Mouse (Mus musculus): Measurements from ENCODE around the gene C1ql4. TPM values are rescaled to one million over a fixed set of nuclear protein-coding genes. Genes with fewer than 3 reads are reported as not detected.
"Not testable (repeated sequence)": the region's sequence is repeated elsewhere in the genome, so short reads cannot be mapped to it uniquely, and the experiment has no call there.

The C1ql4 gene
- polyA plus RNA-seq, 1 experiment from 2014 or later: 0.12 TPM

DNA sequence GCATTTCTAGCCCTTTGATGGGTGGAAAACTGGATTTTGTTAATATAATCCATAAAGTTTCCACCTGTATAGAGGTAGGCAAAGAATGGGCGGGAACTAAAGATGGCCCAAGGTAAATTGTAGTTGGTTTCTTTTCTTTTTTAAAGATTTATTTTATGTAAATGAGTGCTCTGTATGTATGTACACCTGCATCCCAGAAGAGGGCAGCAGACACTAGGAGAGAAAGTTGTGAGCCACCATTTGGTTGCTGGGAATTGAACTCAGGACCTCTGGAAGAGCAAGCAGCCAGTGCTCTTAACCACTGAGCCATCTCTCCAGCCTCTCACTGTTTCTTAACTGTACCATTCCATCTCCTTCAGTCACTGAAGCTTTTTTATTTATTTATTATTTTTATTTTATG lies 15.6 kb downstream of the C1ql4 start:
- H3K36me3 ChIP-seq (ENCODE audit: control insufficient read depth, insufficient read depth): no peaks in the 10 kb centered on the region
- WGBS: 69% methylated on average over 1 of the region's 1 CpGs
- H3K27ac ChIP-seq (ENCODE audit: low read length): no peak overlapping the region
- H3K4me2 ChIP-seq (ENCODE audit: low read depth, low read length): no peak overlapping the region
- no peaks in the 10 kb centered on the region; the same call in 1 of the 2 replicates for H3K27me3 ChIP-seq (ENCODE audit: control insufficient read depth, insufficient read depth, low read length)
- no peak for ATAC-seq (replicated peaks; ENCODE audit: extremely low read depth, insufficient read depth, low FRiP score)
- no peak overlapping the region for H3K9ac ChIP-seq (ENCODE audit: low read length)
- no peak overlapping the region for H3K4me3 ChIP-seq (ENCODE audit: low read length)
- H3K4me1 ChIP-seq (ENCODE audit: control insufficient read depth, insufficient read depth, low read length): peaks cover 17% of the 10 kb centered on the region
- no peaks in the 10 kb centered on the region; the same call in 1 of the 2 replicates for H3K9me3 ChIP-seq (replicated peaks; ENCODE audit: control insufficient read depth, low read length)

DNA sequence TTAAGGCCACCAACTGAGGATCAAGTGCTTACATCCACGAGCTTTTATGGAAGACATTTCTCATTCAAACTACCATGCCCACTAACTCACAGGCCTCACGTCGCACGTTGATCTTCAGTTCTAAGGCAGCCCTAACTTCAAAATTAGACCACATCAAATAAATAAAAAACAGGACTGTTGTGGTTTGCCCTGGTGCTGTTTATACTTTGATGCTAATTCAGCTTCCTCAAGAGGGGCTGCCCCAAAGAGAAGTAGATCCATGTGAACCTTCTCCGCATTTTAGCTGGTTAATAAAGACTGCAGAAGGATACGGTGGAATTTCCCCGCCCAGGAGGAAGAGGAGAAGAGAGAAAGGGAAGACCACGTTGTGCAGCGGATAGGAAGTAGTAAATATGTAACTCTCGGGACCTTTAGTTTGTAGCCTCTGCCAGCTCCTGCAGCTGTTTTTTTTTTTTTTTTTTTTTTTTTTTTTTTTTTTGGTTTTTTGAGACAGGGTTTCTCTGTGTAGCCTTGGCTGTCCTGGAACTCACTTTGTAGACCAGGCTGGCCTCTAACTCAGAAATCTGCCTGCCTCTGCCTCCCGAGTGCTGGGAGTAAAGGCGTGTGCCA lies 22.0 kb downstream of the C1ql4 start:
- no peaks in the 10 kb centered on the region for H3K9me3 ChIP-seq (replicated peaks; ENCODE audit: control insufficient read depth, low read length)
- 70% methylated on average over 12 of the region's 12 CpGs for WGBS
- ATAC-seq (replicated peaks; ENCODE audit: extremely low read depth, insufficient read depth, low FRiP score): no peak
- H3K9ac ChIP-seq (ENCODE audit: low read length): no peak overlapping the region
- H3K36me3 ChIP-seq (ENCODE audit: control insufficient read depth, insufficient read depth): no peaks in the 10 kb centered on the region
- H3K4me1 ChIP-seq (ENCODE audit: control insufficient read depth, insufficient read depth, low read length): no peaks in the 10 kb centered on the region
- no peak overlapping the region for H3K4me3 ChIP-seq (ENCODE audit: low read length)
- H3K27ac ChIP-seq (ENCODE audit: low read length): no peak overlapping the region
- no peak overlapping the region for H3K4me2 ChIP-seq (ENCODE audit: low read depth, low read length)
- peaks cover 12% of the 10 kb centered on the region for H3K27me3 ChIP-seq (ENCODE audit: control insufficient read depth, insufficient read depth, low read length)

DNA sequence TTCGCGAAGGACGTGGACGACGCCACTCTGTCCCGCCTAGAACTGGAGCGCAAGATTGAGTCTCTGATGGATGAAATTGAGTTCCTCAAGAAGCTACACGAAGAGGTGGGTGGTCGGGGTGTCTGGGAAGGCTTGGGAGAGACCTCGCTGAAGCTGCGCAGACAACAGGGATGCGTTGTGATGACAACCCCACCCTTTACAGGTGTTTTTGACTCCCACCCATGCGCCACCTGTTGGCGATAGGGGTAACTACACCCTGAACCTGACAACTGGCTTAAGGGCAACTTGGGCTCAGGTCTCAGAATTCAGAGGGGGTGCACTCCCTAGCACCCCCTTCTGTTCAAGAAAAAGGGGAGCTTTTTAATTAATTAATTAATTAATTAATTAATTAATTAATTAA lies 31.3 kb downstream of the C1ql4 start:
- H3K27me3 ChIP-seq (ENCODE audit: control insufficient read depth, insufficient read depth, low read length): peaks cover 79% of the 10 kb centered on the region
- WGBS: 11% methylated on average over 14 of the region's 14 CpGs
- no peak for ATAC-seq (replicated peaks; ENCODE audit: extremely low read depth, insufficient read depth, low FRiP score)
- no peak overlapping the region for H3K27ac ChIP-seq (ENCODE audit: low read length)
- no peak overlapping the region for H3K9ac ChIP-seq (ENCODE audit: low read length)
- no peak overlapping the region; the same call in 1 of the 2 replicates for H3K4me2 ChIP-seq (ENCODE audit: low read depth, low read length)
- peaks cover 11% of the 10 kb centered on the region for H3K4me1 ChIP-seq (ENCODE audit: control insufficient read depth, insufficient read depth, low read length)
- no peaks in the 10 kb centered on the region for H3K9me3 ChIP-seq (replicated peaks; ENCODE audit: control insufficient read depth, low read length)
- H3K4me3 ChIP-seq (ENCODE audit: low read length): no peak overlapping the region
- no peaks in the 10 kb centered on the region for H3K36me3 ChIP-seq (ENCODE audit: control insufficient read depth, insufficient read depth)

DNA sequence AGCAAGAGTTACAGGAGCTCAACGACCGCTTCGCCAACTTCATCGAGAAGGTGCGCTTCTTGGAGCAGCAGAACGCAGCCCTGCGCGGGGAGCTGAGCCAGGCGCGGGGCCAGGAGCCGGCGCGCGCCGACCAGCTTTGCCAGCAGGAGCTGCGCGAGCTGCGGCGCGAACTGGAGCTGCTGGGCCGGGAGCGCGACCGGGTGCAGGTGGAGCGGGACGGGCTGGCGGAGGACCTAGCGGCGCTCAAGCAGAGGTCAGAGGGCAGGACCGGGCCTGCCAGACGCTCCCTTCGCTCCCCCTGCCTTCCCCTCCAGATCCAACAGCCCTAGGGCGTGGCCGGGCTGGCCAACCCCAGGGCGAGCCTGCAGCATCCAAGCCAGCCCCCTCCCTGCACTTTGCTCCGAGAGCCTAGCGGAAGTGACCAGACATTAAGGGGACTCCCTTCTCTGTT lies 32.1 kb downstream of the C1ql4 start:
- under 1% methylated on average over 34 of the region's 37 CpGs for WGBS
- H3K36me3 ChIP-seq (ENCODE audit: control insufficient read depth, insufficient read depth): no peaks in the 10 kb centered on the region
- peak overlapping the region; percentile 21; the same call in 1 of the 2 replicates for H3K9ac ChIP-seq (ENCODE audit: low read length)
- H3K4me3 ChIP-seq (ENCODE audit: low read length): peak overlapping the region; percentile 47
- H3K4me2 ChIP-seq (ENCODE audit: low read depth, low read length): peak overlapping the region; percentile 67
- no peak; the same call in 1 of the 2 replicates for ATAC-seq (replicated peaks; ENCODE audit: extremely low read depth, insufficient read depth, low FRiP score)
- peaks cover 78% of the 10 kb centered on the region for H3K27me3 ChIP-seq (ENCODE audit: control insufficient read depth, insufficient read depth, low read length)
- H3K4me1 ChIP-seq (ENCODE audit: control insufficient read depth, insufficient read depth, low read length): peaks cover 11% of the 10 kb centered on the region
- H3K9me3 ChIP-seq (replicated peaks; ENCODE audit: control insufficient read depth, low read length): no peaks in the 10 kb centered on the region
- no peak overlapping the region for H3K27ac ChIP-seq (ENCODE audit: low read length)

DNA sequence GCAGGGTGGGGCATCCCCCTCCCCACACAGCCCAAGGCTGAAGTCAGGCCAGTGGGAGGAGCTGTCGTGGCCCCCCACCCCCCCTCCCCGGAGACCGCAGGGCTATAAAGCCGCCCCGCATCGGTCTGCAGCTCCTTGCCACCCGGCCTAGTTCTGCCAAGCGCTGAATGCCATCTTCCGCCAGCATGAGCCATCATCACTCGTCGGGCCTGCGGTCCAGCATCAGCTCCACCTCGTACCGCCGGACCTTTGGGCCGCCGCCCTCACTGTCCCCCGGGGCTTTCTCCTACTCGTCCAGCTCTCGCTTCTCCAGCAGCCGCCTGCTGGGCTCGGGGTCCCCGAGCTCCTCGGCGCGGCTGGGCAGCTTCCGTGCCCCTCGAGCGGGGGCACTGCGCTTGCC lies 32.6 kb downstream of the C1ql4 start, which contains the start of gene Prph:
TSS of gene Prph (plus strand) at position 135 of the 400 bp plus-strand sequence.
- no peaks in the 10 kb centered on the region for H3K36me3 ChIP-seq (ENCODE audit: control insufficient read depth, insufficient read depth)
- 4% methylated on average over 30 of the region's 30 CpGs for WGBS

DNA sequence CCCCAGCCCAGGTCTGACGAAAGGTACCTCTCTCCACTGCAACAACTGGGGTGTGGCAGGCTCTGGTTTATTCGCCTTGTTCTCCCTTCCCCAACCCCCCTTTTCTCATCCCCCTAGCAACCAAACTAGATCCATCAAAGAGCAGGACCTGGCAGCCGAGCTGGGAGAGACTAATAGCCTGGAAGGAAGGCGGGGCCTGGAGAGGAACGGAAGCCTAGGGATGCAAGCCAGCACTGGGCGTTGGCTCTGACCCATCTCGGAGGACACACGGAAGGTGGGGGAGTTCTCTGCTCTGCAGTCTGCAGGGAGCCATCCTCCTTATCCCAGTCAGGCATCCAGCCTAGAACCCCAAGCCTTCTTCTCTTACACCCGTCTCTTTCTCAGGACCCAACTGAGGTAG lies 34.2 kb downstream of the C1ql4 start:
- H3K36me3 ChIP-seq (ENCODE audit: control insufficient read depth, insufficient read depth): no peaks in the 10 kb centered on the region
- peaks cover 62% of the 10 kb centered on the region for H3K27me3 ChIP-seq (ENCODE audit: control insufficient read depth, insufficient read depth, low read length)
- H3K4me1 ChIP-seq (ENCODE audit: control insufficient read depth, insufficient read depth, low read length): peaks cover 11% of the 10 kb centered on the region
- no peak overlapping the region for H3K4me2 ChIP-seq (ENCODE audit: low read depth, low read length)
- ATAC-seq (replicated peaks; ENCODE audit: extremely low read depth, insufficient read depth, low FRiP score): no peak
- H3K4me3 ChIP-seq (ENCODE audit: low read length): no peak overlapping the region
- no peak overlapping the region for H3K27ac ChIP-seq (ENCODE audit: low read length)
- no peaks in the 10 kb centered on the region for H3K9me3 ChIP-seq (replicated peaks; ENCODE audit: control insufficient read depth, low read length)
- H3K9ac ChIP-seq (ENCODE audit: low read length): no peak overlapping the region
- 16% methylated on average over 9 of the region's 9 CpGs for WGBS

More for the DNA sequence above, 32.6 kb downstream of the C1ql4 start, which contains the start of gene Prph:
- Histone ChIP-seq H3K9me3 (replicated peaks; ENCODE audit: control insufficient read depth, low read length) (no peaks in the 10 kb centered on the region), H3K9ac (ENCODE audit: low read length) (peak within 1 kb of the TSS; percentile 21; the same call in 1 of the 2 replicates), H3K4me2 (ENCODE audit: low read depth, low read length) (peak within 1 kb of the TSS; percentile 67), H3K4me3 (ENCODE audit: low read length) (peak within 1 kb of the TSS; percentile 47), H3K27me3 (ENCODE audit: control insufficient read depth, insufficient read depth, low read length) (peaks cover 75% of the 10 kb centered on the region), H3K4me1 (ENCODE audit: control insufficient read depth, insufficient read depth, low read length) (peaks cover 11% of the 10 kb centered on the region), H3K27ac (ENCODE audit: low read length) (no peak within 1 kb of the TSS)
- no peak for ATAC-seq (replicated peaks; ENCODE audit: extremely low read depth, insufficient read depth, low FRiP score)

DNA sequence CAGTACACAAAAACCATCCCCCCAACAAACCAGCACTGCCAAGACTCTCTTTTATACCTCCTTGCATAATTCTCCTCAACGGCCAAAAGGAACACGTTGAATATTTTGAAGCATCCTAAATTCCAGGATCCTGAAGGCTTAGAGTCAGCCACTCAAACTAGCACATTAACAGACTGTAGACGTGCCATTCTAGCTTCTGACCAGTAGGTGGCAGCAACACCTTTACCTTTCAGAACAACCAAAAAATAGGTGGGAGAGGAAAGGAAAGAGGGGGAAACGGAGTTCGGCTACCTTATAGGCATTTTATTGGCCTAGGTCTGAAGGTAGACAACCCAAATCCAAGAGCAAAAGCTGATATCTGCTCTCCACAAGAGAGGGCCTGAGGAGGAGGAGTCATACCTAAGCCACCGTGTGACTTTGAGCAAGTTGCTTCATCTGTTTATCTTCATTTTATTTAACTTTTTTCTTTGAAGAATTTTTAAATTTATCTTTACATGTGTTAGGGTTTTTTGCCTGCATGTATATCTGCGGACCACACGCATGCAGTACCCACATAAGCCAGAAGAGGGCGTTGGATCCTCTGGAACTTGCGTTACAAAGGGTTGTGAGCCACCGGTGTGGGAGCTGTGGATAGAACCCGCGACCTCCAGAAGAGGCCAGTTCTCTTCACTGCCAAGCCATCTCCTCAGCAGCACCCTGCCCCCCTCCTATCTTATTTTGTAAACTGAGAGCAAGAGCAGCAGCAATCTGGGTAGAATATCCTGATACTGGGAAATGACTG lies 38.0 kb downstream of the C1ql4 start:
- Histone ChIP-seq H3K27me3 (ENCODE audit: control insufficient read depth, insufficient read depth, low read length) (peaks cover 26% of the 10 kb centered on the region), H3K27ac (ENCODE audit: low read length) (no peak overlapping the region), H3K4me3 (ENCODE audit: low read length) (no peak overlapping the region), H3K36me3 (ENCODE audit: control insufficient read depth, insufficient read depth) (no peaks in the 10 kb centered on the region), H3K4me1 (ENCODE audit: control insufficient read depth, insufficient read depth, low read length) (0 out of 2 replicates have a peak, but pooled peaks cover 2% of the 10 kb centered on the region), H3K4me2 (ENCODE audit: low read depth, low read length) (no peak overlapping the region), H3K9me3 (replicated peaks; ENCODE audit: control insufficient read depth, low read length) (no peaks in the 10 kb centered on the region), H3K9ac (ENCODE audit: low read length) (no peak overlapping the region)
- no peak for ATAC-seq (replicated peaks; ENCODE audit: extremely low read depth, insufficient read depth, low FRiP score)
- WGBS: 26% methylated on average over 13 of the region's 13 CpGs

DNA sequence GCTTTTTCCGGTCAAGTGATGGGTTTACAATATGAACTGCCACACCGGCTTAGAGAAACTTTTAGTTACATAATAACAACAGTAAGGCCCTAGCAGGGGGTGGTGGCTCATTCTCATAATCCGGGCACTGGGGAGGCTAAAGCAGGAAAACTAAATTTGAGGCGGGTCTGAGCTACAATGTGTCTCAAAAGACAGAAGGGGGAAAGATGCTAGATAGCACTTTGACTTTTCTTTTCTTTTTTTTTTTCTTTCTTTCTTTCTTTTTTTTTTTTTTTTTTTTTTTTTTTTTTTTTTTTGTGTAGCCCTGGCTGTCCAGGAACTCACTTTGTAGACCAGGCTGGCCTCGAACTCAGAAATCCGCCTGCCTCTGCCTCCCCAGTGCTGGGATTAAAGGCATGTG lies 41.9 kb downstream of the C1ql4 start:
- WGBS: 78% methylated on average over 6 of the region's 6 CpGs
- not testable (repeated sequence) for H3K4me3 ChIP-seq (ENCODE audit: low read length); H3K36me3 ChIP-seq (ENCODE audit: control insufficient read depth, insufficient read depth); H3K27ac ChIP-seq (ENCODE audit: low read length); ATAC-seq (replicated peaks; ENCODE audit: extremely low read depth, insufficient read depth, low FRiP score); H3K9me3 ChIP-seq (replicated peaks; ENCODE audit: control insufficient read depth, low read length); H3K4me1 ChIP-seq (ENCODE audit: control insufficient read depth, insufficient read depth, low read length); H3K4me2 ChIP-seq (ENCODE audit: low read depth, low read length); H3K9ac ChIP-seq (ENCODE audit: low read length); H3K27me3 ChIP-seq (ENCODE audit: control insufficient read depth, insufficient read depth, low read length)

DNA sequence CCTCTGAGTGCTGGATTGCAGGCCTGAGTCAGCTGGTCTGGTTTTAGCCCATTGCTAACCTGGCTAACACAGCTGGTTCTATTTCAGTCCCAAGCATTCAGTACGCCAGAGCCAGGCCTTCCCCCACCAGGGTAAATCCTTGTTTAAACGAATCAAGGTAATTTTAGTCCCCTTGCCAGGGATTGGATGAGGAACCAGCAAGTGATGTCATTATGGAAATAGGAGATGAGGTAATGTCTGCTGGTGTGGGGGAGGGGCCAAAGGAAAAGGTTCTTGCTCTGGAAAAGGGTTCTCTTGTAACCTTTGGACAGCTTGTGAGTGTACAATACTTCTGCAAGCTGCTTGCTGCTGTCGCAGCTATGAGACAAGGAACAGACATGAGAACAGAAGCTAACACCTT lies 42.8 kb downstream of the C1ql4 start:
- Histone ChIP-seq H3K9me3 (replicated peaks; ENCODE audit: control insufficient read depth, low read length) (no peaks in the 10 kb centered on the region), H3K36me3 (ENCODE audit: control insufficient read depth, insufficient read depth) (no peaks in the 10 kb centered on the region), H3K9ac (ENCODE audit: low read length) (no peak overlapping the region), H3K27me3 (ENCODE audit: control insufficient read depth, insufficient read depth, low read length) (no peaks in the 10 kb centered on the region; the same call in 1 of the 2 replicates), H3K4me3 (ENCODE audit: low read length) (no peak overlapping the region), H3K27ac (ENCODE audit: low read length) (no peak overlapping the region), H3K4me1 (ENCODE audit: control insufficient read depth, insufficient read depth, low read length) (0 out of 2 replicates have a peak, but pooled peaks cover 2% of the 10 kb centered on the region), H3K4me2 (ENCODE audit: low read depth, low read length) (no peak overlapping the region)
- 34% methylated on average over 3 of the region's 3 CpGs for WGBS
- no peak for ATAC-seq (replicated peaks; ENCODE audit: extremely low read depth, insufficient read depth, low FRiP score)

Data from heart, embryonic 16.5 days (tissue).